Mouse (Mus musculus) kidney, adult 9 months (tissue): ENCODE data around the gene Fam71a.

ENCODE experiments used
- DNase-seq: peaks from one replicate; pipeline ENCODE4 v3.0.0; 2022

The Fam71a gene

GRCm38 (mm10) chr1:191122744-191123143 is 41.9 kb downstream of the Fam71a start:
- no peak for DNase-seq

- no peak for DNase-seq
Observed at GRCm38 (mm10) chr1:191115514-191116238, 48.9 kb downstream of the Fam71a start.

GRCm38 (mm10) chr1:191114868-191115267 is 49.7 kb downstream of the Fam71a start:
- DNase-seq, result no peak
